In the genomic region with DNA sequence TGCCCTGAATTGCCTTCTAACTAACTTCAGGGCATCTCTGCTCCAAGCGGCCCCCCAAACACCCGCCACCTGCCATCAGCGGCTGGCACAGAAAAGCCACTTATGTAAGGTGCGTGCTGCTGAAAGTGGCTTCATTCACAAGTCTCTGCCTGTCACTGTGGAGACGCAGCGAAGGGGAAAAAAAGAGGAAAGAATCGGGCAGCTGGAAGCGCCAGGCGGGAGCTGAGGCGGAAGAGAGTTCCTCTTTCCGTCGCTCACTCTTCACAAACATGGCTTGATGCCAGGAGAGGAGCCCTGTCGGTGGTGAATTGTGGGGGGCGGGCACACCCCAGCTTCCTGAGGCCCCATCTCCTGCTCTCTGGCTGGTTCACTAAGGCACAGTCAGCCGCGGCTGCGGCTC, we compare ENCODE assay signal across 9 mouse cellular contexts. TPM values are rescaled to one million over a fixed set of nuclear protein-coding genes. Genes with fewer than 3 reads are reported as not detected.
DNase-seq lines count a peak whose midpoint lies in the region; ATAC-seq lines count a peak whose summit lies in the region.
"Had no signal": no experiment of that assay in that cellular context is flagged by ENCODE, and none has a peak within 500 bp of the region (broad histone marks: within the 10 kb centered on the region; RNA-seq: fewer than 3 reads in every experiment).

No protein-coding gene starts in this region.

- DNase-seq in thymus, postnatal 4 days = peak; percentile 13
- no peak for DNase-seq in thymus, adult 18-20 months
- DNase-seq in left cerebral cortex, postnatal 36 days (ENCODE audit: low spot score in 2 of 2) = peak; percentile 59 to 69
- no peak for DNase-seq in gastrocnemius, adult 8-10 months (ENCODE audit: low spot score in 2 of 2)
- DNase-seq in heart, postnatal 10 days = no peak
- DNase-seq in spleen, postnatal 14 days (ENCODE audit: low spot score in 2 of 2) = no peak
- DNase-seq: adrenal gland, postnatal 10 days; lung, postnatal 4 days had no signal

- intact Hi-C loops in left cerebral cortex, postnatal 36 days (cut with DNase I) = no loop called here
- intact Hi-C loops in heart, postnatal 10 days (cut with DNase I) = no loop called here

- ATAC-seq in common myeloid progenitor, adult 5-6 weeks (replicated peaks; ENCODE audit: low read depth, poor library complexity, severe bottlenecking) = peak; percentile 81

RNA-seq across cellular contexts. Expression of a gene that starts 6.1 kb away (rescaled TPM):
- not detected in 2 replicates for total RNA-seq in common myeloid progenitor, adult 5-6 weeks (2017)
- total RNA-seq in left cerebral cortex, postnatal 36 days (2021) = 100 to 1,000 TPM; 304 to 358 TPM
- under 1 TPM in 1 of 4 experiments, not detected in 3; 0.05 TPM for total RNA-seq in gastrocnemius, adult 8-10 months (2022)
- not detected for total RNA-seq in heart, postnatal 10 days (2021)

Comparison
In these comparisons a context has a peak if more than half of its experiments do, and no peak if none do; other contexts are left out.
1. DNase-seq: peak in thymus, postnatal 4 days (single experiment) and left cerebral cortex, postnatal 36 days (2 of 2); none in thymus, adult 18-20 months (0 of 2), gastrocnemius, adult 8-10 months (0 of 2), heart, postnatal 10 days (0 of 2) and spleen, postnatal 14 days (0 of 2).
2. RNA of a gene that starts 6.1 kb away (total RNA-seq): 304 to 358 TPM in left cerebral cortex, postnatal 36 days; 0.05 TPM in gastrocnemius, adult 8-10 months, not detected in common myeloid progenitor, adult 5-6 weeks and not detected in heart, postnatal 10 days; every median in the first group is over 100 times any median in the second.